Mouse (Mus musculus): ENCODE measurements around the gene Pde4b.

Gene Pde4b

GRCm38 (mm10) chr4:102186888-102187287, 99.5 kb downstream of the Pde4b start:
- no peak for DNase-seq

DNA sequence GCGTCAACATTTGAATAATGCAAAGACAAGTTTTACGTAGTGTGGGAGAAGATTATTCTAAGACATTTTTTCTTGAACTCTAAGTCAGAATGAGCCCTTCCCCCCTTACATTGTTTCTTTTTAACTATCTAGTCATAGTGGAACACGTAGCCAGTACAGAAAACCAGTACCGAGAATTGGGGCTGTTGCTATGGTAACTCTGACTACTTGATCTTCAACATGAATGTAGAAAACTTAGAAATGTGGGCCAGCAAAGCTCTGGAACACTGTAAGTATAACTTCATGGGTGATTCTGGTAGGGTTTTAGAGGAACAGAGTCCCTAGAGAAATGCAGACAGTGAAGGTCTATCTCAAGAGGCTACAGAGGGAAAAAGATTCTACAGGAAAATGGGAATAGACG, 110.4 kb downstream of the Pde4b start:
- DNase-seq: no peak

DNA sequence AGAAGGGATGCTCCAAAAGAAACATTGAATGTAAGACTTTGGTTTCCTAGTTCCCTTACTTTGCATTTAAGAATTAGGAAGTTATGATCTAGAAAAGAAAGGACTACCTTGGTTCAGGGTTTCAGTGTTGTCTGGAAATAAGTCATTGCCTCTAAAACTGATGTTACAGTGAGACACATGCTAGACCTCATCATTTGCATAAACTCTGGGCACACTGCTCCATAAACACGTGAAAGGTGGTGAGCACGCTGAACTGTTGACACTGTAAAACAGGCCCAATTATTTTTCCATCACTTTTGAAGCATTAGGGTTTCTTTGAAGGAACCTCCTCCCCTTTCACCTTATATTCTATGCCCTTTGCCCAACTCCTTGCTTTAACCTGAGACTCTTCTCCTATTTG, 122.4 kb downstream of the Pde4b start:
- no peak for DNase-seq

DNA sequence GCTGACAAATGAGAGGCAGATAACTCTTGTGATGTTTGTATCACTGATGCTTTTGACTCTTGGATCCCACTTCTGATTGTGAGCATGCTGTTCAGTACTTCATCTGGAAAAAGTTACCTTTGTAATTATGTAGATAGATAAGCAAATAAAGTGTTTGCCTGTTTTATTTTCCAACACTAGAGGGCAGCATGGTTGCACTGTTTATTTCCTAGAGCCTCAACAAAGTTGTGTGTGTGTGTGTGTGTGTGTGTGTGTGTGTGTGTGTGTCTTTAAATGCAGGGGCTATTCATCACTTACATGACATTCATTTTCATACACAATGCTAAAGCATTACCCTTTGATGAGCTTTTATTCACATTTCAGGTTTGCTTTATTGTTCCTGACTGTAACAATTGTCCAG, 139.4 kb downstream of the Pde4b start:
- DNase-seq: no peak

DNA sequence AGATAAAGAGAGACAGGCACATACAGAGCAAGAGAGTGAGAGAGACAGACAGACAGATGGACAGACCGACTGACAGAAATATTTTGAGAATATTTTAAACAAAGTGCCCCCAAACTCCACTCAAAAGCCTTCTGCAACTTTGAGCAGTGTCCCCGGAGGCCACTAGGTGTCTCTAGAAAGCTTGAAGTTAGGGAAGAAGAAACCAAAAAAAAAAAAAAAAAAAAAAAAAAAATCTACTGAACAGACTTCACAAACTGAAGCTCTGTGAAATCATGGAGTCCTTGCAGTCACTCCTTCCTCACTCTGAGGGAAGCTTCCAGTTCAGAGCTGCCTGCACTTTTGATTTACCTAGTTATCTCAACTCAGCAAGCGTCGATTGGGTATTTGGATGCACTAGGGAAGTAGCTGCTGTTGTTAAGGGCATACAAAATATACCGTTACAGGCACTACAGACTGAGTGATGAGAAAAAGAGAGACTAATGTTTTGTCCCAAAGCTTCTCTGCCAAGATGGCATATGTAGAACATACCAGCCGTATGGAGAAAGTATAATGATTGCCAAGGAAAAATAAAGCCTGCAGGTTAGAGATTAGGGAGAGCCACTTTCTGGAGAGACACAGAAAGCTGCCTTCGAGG, 141.7 kb downstream of the Pde4b start:
- no peak for DNase-seq

- DNase-seq: no peak
Measured at GRCm38 (mm10) chr4:102230898-102231297, 143.6 kb downstream of the Pde4b start.

GRCm38 (mm10) chr4:102233633-102234032, 146.3 kb downstream of the Pde4b start:
- no peak for DNase-seq

- DNase-seq: no peak
Measured at GRCm38 (mm10) chr4:102235151-102235550, 147.8 kb downstream of the Pde4b start.

GRCm38 (mm10) chr4:102239102-102239501, 151.8 kb downstream of the Pde4b start:
- no peak for DNase-seq

- no peak for DNase-seq
Measured at GRCm38 (mm10) chr4:102239657-102240390, 152.5 kb downstream of the Pde4b start.

GRCm38 (mm10) chr4:102240754-102241427, 153.5 kb downstream of the Pde4b start:
- DNase-seq: no peak

DNA sequence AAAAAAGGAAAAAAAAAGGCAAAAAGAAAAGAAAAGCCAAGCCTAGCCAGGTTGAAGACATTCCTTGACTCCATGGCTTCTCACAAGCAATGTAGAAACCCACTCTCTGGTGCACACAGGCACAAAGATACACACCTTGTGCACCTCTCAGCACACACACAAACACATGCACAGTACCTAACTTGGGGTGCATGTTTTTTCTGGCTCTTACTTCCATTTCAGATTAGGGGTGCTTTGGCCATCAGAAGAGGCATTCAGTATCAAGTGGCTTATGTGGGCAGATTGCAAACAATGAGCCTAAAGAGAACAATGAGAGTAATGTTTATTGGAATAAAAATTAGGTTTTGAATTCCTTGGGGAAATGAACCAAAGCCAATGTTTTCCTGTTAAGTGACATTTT, 166.7 kb downstream of the Pde4b start:
- no peak for DNase-seq

GRCm38 (mm10) chr4:102254466-102255294, 167.3 kb downstream of the Pde4b start:
- no peak for DNase-seq

DNA sequence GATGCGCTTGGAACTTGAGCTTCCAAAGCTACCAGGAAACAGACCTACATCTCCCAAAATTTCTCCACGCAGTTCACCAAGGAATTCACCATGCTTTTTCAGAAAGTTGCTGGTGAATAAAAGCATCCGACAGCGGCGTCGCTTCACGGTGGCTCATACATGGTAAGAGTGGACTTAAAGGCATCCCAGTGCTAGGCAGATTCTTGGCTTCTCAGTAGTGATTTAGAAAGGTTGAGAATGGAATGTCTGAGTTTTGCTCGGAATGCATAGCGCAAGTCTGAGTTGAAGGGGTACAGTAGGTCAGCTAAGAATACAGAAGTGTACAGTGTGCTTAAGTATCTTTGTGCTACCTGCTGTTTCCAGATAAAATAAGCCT, 167.9 kb downstream of the Pde4b start:
- no peak for DNase-seq

DNA sequence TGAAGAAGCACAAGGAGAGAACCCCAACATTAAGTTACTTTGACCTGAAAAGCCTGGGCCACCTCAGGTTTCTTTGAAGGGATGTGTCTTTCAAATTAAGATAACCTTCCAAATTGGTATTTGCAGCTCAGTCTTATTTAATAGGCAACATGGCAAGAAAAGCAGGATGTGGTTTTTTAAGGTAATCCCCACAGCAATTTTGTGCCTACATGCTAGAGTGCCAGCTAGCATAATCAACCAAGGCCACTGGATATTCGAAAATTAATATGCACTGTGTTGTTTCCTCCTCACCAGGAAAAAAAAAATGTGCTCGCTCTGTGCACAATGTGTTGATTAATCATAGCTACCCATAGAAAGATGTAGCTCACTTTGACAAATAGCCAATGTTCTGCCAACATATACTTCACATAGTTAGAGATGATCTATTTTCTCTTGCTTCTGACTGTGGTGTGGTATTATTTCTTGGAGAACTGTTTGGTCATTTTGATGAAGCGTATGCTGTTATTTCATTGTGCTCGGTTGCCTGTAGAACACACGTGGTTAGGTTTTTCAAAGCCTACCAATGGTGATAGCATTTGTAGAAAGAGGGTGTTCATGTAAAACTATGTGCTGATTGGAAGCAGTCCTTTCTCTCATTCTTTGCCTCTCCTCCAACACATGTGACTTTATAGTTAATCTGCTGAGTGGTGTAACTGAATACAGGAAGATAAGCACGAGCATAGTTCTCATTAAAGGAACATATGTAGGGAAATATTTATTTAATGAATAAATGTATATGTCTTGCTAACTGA, 169.0 kb downstream of the Pde4b start:
- no peak for DNase-seq

- DNase-seq: no peak
Measured at GRCm38 (mm10) chr4:102260216-102260615, 172.9 kb downstream of the Pde4b start.

GRCm38 (mm10) chr4:102272313-102272712, 185.0 kb downstream of the Pde4b start:
- DNase-seq: no peak

DNA sequence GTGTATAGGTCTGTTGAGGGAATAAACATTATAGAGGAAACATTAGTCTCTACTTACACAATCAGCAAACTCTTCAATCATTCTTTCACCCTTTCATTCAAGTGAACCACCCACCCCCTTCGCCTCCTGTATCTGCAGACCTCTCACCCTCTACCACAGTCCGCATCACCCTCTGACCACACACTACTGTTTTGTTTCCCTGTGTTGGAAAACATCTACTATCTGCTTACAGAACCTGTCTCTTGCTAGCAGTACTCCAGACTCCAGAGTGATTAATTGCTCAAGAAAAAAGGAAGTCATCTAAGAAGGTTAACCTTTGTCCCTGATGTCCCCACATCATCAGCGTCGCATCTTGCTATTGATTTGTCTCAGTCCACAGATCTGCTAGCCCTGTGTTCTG, 185.4 kb downstream of the Pde4b start:
- no peak for DNase-seq

GRCm38 (mm10) chr4:102275716-102276115, 188.4 kb downstream of the Pde4b start:
- no peak for DNase-seq

- DNase-seq: no peak
Measured at GRCm38 (mm10) chr4:102278958-102279357, 191.6 kb downstream of the Pde4b start.

- DNase-seq: no peak
Measured at GRCm38 (mm10) chr4:102287172-102287571, 199.8 kb downstream of the Pde4b start.

DNA sequence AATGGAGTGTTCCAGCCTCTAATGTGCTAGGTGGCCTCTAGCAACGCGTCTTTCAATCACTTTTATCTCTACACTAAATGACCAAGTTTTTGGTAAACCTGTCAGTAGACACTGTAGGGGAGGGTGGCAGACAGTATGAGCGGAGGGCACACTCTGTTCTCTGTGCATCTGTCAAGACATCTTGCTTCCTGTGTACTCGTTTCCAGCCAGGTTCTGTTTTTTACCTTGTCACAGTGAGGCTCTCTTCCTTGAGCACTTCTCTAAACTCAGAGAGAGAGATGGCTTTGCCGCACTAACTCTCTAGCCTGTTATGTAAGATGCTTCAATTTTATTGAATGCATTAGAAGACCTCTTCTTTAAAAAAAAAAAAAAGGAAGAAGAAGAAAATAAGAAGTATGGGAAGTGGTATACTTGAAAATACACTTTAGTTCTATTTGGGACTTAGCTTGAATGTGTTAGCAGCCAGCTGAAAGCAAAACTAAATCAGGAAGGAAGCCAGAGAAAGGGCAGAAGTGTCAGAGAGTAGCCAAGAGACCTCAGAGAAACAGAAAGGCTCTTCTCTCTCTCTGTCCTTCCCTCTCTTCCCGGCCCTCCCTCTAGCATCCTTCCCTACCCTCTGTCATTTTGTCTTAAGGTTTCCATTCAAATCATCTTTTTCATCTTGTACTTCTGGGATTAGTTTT, 202.8 kb downstream of the Pde4b start:
- DNase-seq: no peak

All from thymus, adult 18-20 months (tissue).